Mouse (Mus musculus): Measurements from ENCODE around the gene Fbxo30. TPM values are rescaled to one million over a fixed set of nuclear protein-coding genes. Genes with fewer than 3 reads are reported as not detected.

Gene Fbxo30
- polyA plus RNA-seq, 1 experiment from 2014 or later, result 48.6 TPM

DNA sequence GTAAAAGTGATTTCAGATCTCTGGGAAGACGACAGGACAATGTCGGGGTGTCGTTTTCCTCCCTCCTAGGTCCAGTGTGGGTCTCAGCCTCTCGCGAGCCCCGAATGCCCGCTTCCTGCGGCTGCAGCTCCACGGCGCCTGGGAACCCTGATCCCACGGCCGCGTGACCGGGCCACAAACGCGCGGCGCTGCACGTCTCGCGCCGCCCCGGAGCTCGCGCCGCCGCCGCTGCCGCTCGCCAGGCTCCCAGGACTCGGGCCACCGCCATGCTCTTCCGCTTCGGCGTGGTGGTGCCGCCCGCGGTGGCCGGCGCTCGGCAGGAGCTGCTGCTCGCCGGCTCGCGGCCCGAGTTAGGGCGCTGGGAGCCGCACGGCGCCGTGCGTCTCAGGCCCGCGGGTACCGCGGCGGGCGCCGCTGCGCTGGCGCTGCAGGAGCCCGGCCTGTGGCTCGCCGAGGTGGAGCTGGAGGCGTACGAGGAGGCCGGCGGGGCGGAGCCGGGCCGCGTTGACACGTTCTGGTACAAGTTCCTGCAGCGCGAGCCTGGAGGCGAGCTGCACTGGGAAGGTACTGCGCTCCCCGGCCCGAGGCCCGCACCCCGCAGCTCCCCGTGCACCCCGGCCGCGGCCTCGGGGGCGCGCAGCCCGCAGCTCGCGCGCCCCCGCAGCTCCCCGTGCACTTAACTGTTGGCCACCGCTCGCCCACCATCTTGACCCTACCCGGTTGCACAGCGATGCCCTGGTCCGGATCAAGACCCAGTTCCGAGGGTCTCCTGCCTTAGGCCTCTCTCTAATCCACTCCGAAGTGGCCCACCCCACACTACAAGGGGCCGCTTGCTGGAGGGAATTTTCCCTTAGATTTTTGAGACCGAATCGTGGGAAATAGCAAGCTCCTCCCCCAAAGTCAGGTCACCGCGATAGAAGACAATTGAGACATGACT lies 62.3 kb downstream of the Fbxo30 start, which contains the start of gene Epm2a:
Epm2a (plus strand) TSS at position 200 of the 937 bp plus-strand sequence.
- Histone ChIP-seq H3K4me2 (ENCODE audit: low read depth, low read length) (peak within 1 kb of the TSS; percentile 70), H3K27ac (replicated peaks; ENCODE audit: low read depth, low read length) (peak within 1 kb of the TSS; percentile 94), H3K9ac (replicated peaks; ENCODE audit: low read length) (peak within 1 kb of the TSS; percentile 94), H3K4me1 (ENCODE audit: control insufficient read depth, insufficient read depth, low read length) (no peaks in the 10 kb centered on the region), H3K36me3 (replicated peaks; ENCODE audit: control insufficient read depth, insufficient read depth, low read depth, low read length) (no peaks in the 10 kb centered on the region), H3K4me3 (ENCODE audit: low read depth, low read length) (peak within 1 kb of the TSS; percentile 68), H3K9me3 (replicated peaks; ENCODE audit: control insufficient read depth, low read length) (no peaks in the 10 kb centered on the region), H3K27me3 (ENCODE audit: control insufficient read depth, insufficient read depth, low read length) (no peaks in the 10 kb centered on the region)
- 1% methylated on average over 94 of the region's 106 CpGs for WGBS
- DNase-seq (ENCODE audit: low spot score), result peak; percentile 86
- peak; percentile 98 for ATAC-seq (replicated peaks; ENCODE audit: insufficient number of reproducible peaks, low FRiP score, low TSS enrichment, low read depth)

GRCm38 (mm10) chr10:11344536-11345468 lies 63.7 kb downstream of the Fbxo30 start:
- DNase-seq (ENCODE audit: low spot score), result no peak

More at GRCm38 (mm10) chr10:11344536-11345468, 63.7 kb downstream of the Fbxo30 start:
- H3K27me3 ChIP-seq (ENCODE audit: control insufficient read depth, insufficient read depth, low read length), result no peaks in the 10 kb centered on the region
- H3K4me1 ChIP-seq (ENCODE audit: control insufficient read depth, insufficient read depth, low read length), result no peaks in the 10 kb centered on the region
- no peaks in the 10 kb centered on the region for H3K36me3 ChIP-seq (replicated peaks; ENCODE audit: control insufficient read depth, insufficient read depth, low read depth, low read length)
- 80% methylated on average over 18 of the region's 18 CpGs for WGBS
- H3K4me3 ChIP-seq (ENCODE audit: low read depth, low read length), result no peak overlapping the region
- no peak overlapping the region for H3K9ac ChIP-seq (replicated peaks; ENCODE audit: low read length)
- no peaks in the 10 kb centered on the region for H3K9me3 ChIP-seq (replicated peaks; ENCODE audit: control insufficient read depth, low read length)
- H3K4me2 ChIP-seq (ENCODE audit: low read depth, low read length), result no peak overlapping the region
- H3K27ac ChIP-seq (replicated peaks; ENCODE audit: low read depth, low read length), result no peak overlapping the region
- no peak for ATAC-seq (replicated peaks; ENCODE audit: insufficient number of reproducible peaks, low FRiP score, low TSS enrichment, low read depth)

Other genes starting within 250 kb of the Fbxo30 start
- 0.04 and 0.07 TPM in 2 replicates for gene Grm1, start 199.0 kb upstream of the Fbxo30 start, polyA plus RNA-seq (2014; fragmentation: Nextera tagmentation; extraction: Ambion mirVana)
- 20.7 and 23.2 TPM in 2 replicates for gene Shprh, start 131.9 kb upstream of the Fbxo30 start, polyA plus RNA-seq (2014; fragmentation: Nextera tagmentation; extraction: Ambion mirVana)
- 0.50 and 0.74 TPM in 2 replicates for gene Epm2a, start 62.1 kb downstream of the Fbxo30 start, polyA plus RNA-seq (2014; fragmentation: Nextera tagmentation; extraction: Ambion mirVana)